Mouse (Mus musculus): Measurements from ENCODE around the gene Dnah7c. TPM values are rescaled to one million over a fixed set of nuclear protein-coding genes. Genes with fewer than 3 reads are reported as not detected.
"Not testable (repeated sequence)": the region's sequence is repeated elsewhere in the genome, so short reads cannot be mapped to it uniquely, and the experiment has no call there.

Dnah7c gene
- total and polyA plus RNA-seq, 3 experiments: 0.02 to 0.05 (median 0.02) TPM

- Histone ChIP-seq H3K36me3 (ENCODE audit: control insufficient read depth, insufficient read depth, low read length) (no peaks in the 10 kb centered on the region), H3K27me3 (ENCODE audit: control insufficient read depth, insufficient read depth, low read length) (no peaks in the 10 kb centered on the region), H3K4me1 (ENCODE audit: control insufficient read depth, insufficient read depth, low read length) (no peaks in the 10 kb centered on the region), H3K4me3 (no peak overlapping the region), H3K79me2 (replicated peaks; ENCODE audit: control insufficient read depth, insufficient read depth, low read length) (no peaks in the 10 kb centered on the region), H3K27ac (no peak overlapping the region), H3K9ac (ENCODE audit: low read depth, low read length) (no peak overlapping the region)
- WGBS: 68% methylated on average over 2 of the region's 2 CpGs
- no peak for TF ChIP-seq CTCF (IDR thresholded peaks at IDR 0.05)
- TF ChIP-seq POLR2A (IDR thresholded peaks at IDR 0.05; ENCODE audit: insufficient read depth, low read depth, low read length): no peak
- no peak for TF ChIP-seq EP300 (IDR thresholded peaks at IDR 0.05; ENCODE audit: insufficient read depth, low read depth, low read length)
- intact Hi-C loops (cut with DNase I): no loop called here
- no peak for DNase-seq
Measured at GRCm38 (mm10) chr1:46428401-46428800, 3.0 kb downstream of the Dnah7c start.

- H3K4me3 ChIP-seq; H3K27me3 ChIP-seq (ENCODE audit: control insufficient read depth, insufficient read depth, low read length); H3K27ac ChIP-seq; H3K36me3 ChIP-seq (ENCODE audit: control insufficient read depth, insufficient read depth, low read length); H3K79me2 ChIP-seq (replicated peaks; ENCODE audit: control insufficient read depth, insufficient read depth, low read length); intact Hi-C loops (cut with DNase I); H3K9ac ChIP-seq (ENCODE audit: low read depth, low read length); H3K4me1 ChIP-seq (ENCODE audit: control insufficient read depth, insufficient read depth, low read length); DNase-seq: not testable (repeated sequence)
- WGBS: 81% methylated on average over 1 of the region's 1 CpGs
Measured at GRCm38 (mm10) chr1:46514671-46515070, 89.3 kb downstream of the Dnah7c start.

GRCm38 (mm10) chr1:46521032-46521431 is 95.6 kb downstream of the Dnah7c start:
- H3K27me3 ChIP-seq (ENCODE audit: control insufficient read depth, insufficient read depth, low read length): no peaks in the 10 kb centered on the region
- H3K9ac ChIP-seq (ENCODE audit: low read depth, low read length): no peak overlapping the region
- intact Hi-C loops (cut with DNase I): no loop called here
- H3K36me3 ChIP-seq (ENCODE audit: control insufficient read depth, insufficient read depth, low read length): no peaks in the 10 kb centered on the region
- H3K4me1 ChIP-seq (ENCODE audit: control insufficient read depth, insufficient read depth, low read length): no peaks in the 10 kb centered on the region
- no peak overlapping the region for H3K4me3 ChIP-seq
- TF ChIP-seq CTCF (IDR thresholded peaks at IDR 0.05) (no peak), EP300 (IDR thresholded peaks at IDR 0.05; ENCODE audit: insufficient read depth, low read depth, low read length) (no peak), POLR2A (IDR thresholded peaks at IDR 0.05; ENCODE audit: insufficient read depth, low read depth, low read length) (no peak)
- no peak for DNase-seq
- no peak overlapping the region for H3K27ac ChIP-seq
- no peaks in the 10 kb centered on the region for H3K79me2 ChIP-seq (replicated peaks; ENCODE audit: control insufficient read depth, insufficient read depth, low read length)

- 48% methylated on average over 3 of the region's 3 CpGs for WGBS
- H3K4me1 ChIP-seq (ENCODE audit: control insufficient read depth, insufficient read depth, low read length); intact Hi-C loops (cut with DNase I); H3K4me3 ChIP-seq; H3K27ac ChIP-seq; H3K79me2 ChIP-seq (replicated peaks; ENCODE audit: control insufficient read depth, insufficient read depth, low read length); DNase-seq; H3K27me3 ChIP-seq (ENCODE audit: control insufficient read depth, insufficient read depth, low read length); H3K36me3 ChIP-seq (ENCODE audit: control insufficient read depth, insufficient read depth, low read length); H3K9ac ChIP-seq (ENCODE audit: low read depth, low read length): not testable (repeated sequence)
Measured at GRCm38 (mm10) chr1:46526537-46526936, 101.1 kb downstream of the Dnah7c start.

DNA sequence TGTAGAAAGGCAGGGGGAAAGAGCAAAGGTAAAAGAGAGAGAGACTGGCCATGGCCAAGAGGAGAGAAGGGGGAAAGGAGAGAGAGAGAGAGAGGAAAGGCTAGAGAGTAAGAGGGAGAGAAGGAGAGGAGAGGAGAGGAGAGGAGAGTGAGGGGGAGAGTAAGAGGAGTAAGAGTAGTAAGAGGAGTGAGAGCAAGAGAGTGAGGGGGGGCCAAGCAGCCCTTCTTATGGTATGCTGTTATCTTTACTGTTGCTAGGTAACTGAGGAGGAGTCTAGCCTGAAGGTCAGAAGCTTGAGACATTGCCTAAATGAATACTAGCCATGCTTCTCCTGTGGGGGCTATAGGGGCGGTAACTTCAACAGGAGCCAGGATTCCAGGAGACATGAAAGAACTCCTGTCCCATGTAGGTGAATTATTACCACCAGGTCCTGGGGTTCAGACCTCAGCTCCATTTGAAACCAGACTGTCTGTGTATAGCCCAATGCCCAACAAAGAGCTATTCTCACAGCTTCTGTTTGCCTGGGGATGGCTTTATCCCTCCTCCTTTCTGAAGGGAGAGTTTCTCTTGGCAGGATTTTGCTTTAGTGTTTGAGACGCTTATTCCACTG is 119.5 kb downstream of the Dnah7c start:
- intact Hi-C loops (cut with DNase I): no loop called here

GRCm38 (mm10) chr1:46580385-46580784 is 155.0 kb downstream of the Dnah7c start:
- Histone ChIP-seq H3K9ac (ENCODE audit: low read depth, low read length) (no peak overlapping the region), H3K27me3 (ENCODE audit: control insufficient read depth, insufficient read depth, low read length) (no peaks in the 10 kb centered on the region), H3K27ac (no peak overlapping the region), H3K79me2 (replicated peaks; ENCODE audit: control insufficient read depth, insufficient read depth, low read length) (no peaks in the 10 kb centered on the region), H3K4me3 (no peak overlapping the region), H3K4me1 (ENCODE audit: control insufficient read depth, insufficient read depth, low read length) (no peaks in the 10 kb centered on the region), H3K36me3 (ENCODE audit: control insufficient read depth, insufficient read depth, low read length) (no peaks in the 10 kb centered on the region)
- TF ChIP-seq POLR2A (IDR thresholded peaks at IDR 0.05; ENCODE audit: insufficient read depth, low read depth, low read length): no peak
- TF ChIP-seq CTCF (IDR thresholded peaks at IDR 0.05): peak; percentile 53
- TF ChIP-seq EP300 (IDR thresholded peaks at IDR 0.05; ENCODE audit: insufficient read depth, low read depth, low read length): no peak
- WGBS: 27% methylated on average over 3 of the region's 3 CpGs
- DNase-seq: no peak
- intact Hi-C loops (cut with DNase I): loop anchor here (5.0 kb wide), 1 partner anchor 387 kb away; no protein-coding TSS in a partner anchor

More for the DNA sequence above, 119.5 kb downstream of the Dnah7c start:
- H3K27me3 ChIP-seq (ENCODE audit: control insufficient read depth, insufficient read depth, low read length): no peaks in the 10 kb centered on the region
- H3K9ac ChIP-seq (ENCODE audit: low read depth, low read length): no peak overlapping the region
- no peak overlapping the region for H3K4me3 ChIP-seq
- no peaks in the 10 kb centered on the region for H3K4me1 ChIP-seq (ENCODE audit: control insufficient read depth, insufficient read depth, low read length)
- no peaks in the 10 kb centered on the region for H3K79me2 ChIP-seq (replicated peaks; ENCODE audit: control insufficient read depth, insufficient read depth, low read length)
- H3K36me3 ChIP-seq (ENCODE audit: control insufficient read depth, insufficient read depth, low read length): no peaks in the 10 kb centered on the region
- DNase-seq: no peak
- no peak overlapping the region for H3K27ac ChIP-seq
- no peak for TF ChIP-seq EP300 (IDR thresholded peaks at IDR 0.05; ENCODE audit: insufficient read depth, low read depth, low read length)
- no peak for TF ChIP-seq POLR2A (IDR thresholded peaks at IDR 0.05; ENCODE audit: insufficient read depth, low read depth, low read length)
- no peak for TF ChIP-seq CTCF (IDR thresholded peaks at IDR 0.05)
- WGBS: 71% methylated on average over 2 of the region's 2 CpGs

GRCm38 (mm10) chr1:46593826-46594225 is 168.4 kb downstream of the Dnah7c start:
- H3K79me2 ChIP-seq (replicated peaks; ENCODE audit: control insufficient read depth, insufficient read depth, low read length); H3K36me3 ChIP-seq (ENCODE audit: control insufficient read depth, insufficient read depth, low read length); DNase-seq; intact Hi-C loops (cut with DNase I); H3K4me3 ChIP-seq; H3K27ac ChIP-seq; H3K27me3 ChIP-seq (ENCODE audit: control insufficient read depth, insufficient read depth, low read length); H3K9ac ChIP-seq (ENCODE audit: low read depth, low read length); H3K4me1 ChIP-seq (ENCODE audit: control insufficient read depth, insufficient read depth, low read length): not testable (repeated sequence)
- WGBS: 57% methylated on average over 1 of the region's 1 CpGs

- H3K27me3 ChIP-seq (ENCODE audit: control insufficient read depth, insufficient read depth, low read length); H3K9ac ChIP-seq (ENCODE audit: low read depth, low read length); H3K36me3 ChIP-seq (ENCODE audit: control insufficient read depth, insufficient read depth, low read length); H3K4me1 ChIP-seq (ENCODE audit: control insufficient read depth, insufficient read depth, low read length); intact Hi-C loops (cut with DNase I); DNase-seq; H3K27ac ChIP-seq; H3K79me2 ChIP-seq (replicated peaks; ENCODE audit: control insufficient read depth, insufficient read depth, low read length); H3K4me3 ChIP-seq: not testable (repeated sequence)
- 88% methylated on average over 1 of the region's 1 CpGs for WGBS
Measured at GRCm38 (mm10) chr1:46596343-46596742, 171.0 kb downstream of the Dnah7c start.
